Mouse (Mus musculus): ENCODE results near the gene Wbp11.
"Not testable (repeated sequence)": the region's sequence is repeated elsewhere in the genome, so short reads cannot be mapped to it uniquely, and the experiment has no call there.

The Wbp11 gene

DNA sequence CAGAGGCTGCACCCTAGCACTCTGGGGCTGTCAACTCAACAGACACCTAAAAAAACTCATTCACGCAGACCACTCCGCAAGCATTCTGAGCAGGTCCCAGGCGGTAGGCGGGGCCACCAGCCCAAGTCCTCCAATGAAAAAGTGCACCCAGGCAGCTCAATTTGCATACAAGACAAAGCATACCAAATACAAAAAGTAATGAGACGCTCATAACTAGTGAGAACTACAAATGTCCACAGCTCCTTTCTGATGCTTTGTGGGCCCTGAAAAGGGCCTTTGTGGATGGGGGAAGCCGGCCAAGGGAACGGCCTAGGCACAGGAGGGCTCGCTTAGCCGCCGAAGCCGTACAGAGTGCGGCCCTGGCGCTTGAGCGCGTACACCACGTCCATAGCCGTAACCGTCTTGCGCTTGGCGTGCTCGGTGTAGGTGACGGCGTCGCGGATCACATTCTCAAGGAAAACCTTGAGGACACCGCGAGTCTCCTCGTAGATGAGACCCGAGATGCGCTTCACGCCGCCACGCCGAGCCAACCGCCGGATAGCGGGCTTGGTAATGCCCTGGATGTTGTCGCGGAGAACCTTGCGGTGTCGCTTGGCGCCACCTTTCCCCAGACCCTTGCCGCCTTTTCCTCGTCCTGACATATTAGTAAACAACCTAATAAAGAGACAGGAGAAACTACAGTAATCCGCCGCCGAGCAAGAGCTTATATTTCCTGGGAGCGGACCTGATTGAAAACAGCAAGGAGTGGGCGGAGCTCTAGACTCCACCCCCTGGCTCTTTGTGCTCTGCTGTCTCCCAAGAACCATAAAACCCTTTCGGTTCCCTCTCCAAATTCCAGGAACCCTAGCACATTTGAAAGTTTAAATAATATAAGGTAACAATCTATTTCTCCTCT, 24.0 kb downstream of the Wbp11 start, which contains the start of gene Hist4h4:
Gene Hist4h4 (minus strand): TSS at position 677 of the 895 bp plus-strand sequence.
- peak; percentile 96 for DNase-seq (ENCODE audit: low read depth, low spot score)

GRCm38 (mm10) chr6:136803093-136803738, 24.8 kb downstream of the Wbp11 start:
- no peak for DNase-seq (ENCODE audit: low read depth, low spot score)

GRCm38 (mm10) chr6:136801274-136801673, 26.8 kb downstream of the Wbp11 start:
- no peak for DNase-seq (ENCODE audit: low read depth, low spot score)

GRCm38 (mm10) chr6:136800710-136801109, 27.3 kb downstream of the Wbp11 start:
- DNase-seq (ENCODE audit: low read depth, low spot score) = no peak

- not testable (repeated sequence) for DNase-seq (ENCODE audit: low read depth, low spot score)
Measured at GRCm38 (mm10) chr6:136797874-136798693, 29.9 kb downstream of the Wbp11 start.

GRCm38 (mm10) chr6:136795850-136796249, 32.2 kb downstream of the Wbp11 start:
- DNase-seq (ENCODE audit: low read depth, low spot score) = no peak

DNA sequence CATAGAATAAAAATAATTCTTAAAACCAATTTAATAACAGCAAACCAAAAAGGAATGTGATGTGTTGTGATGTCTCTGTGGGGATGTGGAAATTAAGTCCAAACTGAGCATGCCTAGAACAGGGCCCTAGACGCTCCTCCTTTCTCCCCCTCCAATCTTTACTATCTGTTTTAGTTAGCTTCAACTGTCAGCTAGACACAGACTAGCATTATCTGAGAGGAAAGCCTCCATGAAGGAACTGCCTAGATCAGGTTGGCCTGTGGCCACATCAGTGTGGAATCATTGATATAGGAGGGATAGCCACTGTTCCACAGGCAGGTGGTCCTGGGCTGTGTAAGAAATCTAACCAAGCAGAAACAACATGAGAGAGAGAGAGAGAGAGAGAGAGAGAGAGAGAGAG, 32.9 kb downstream of the Wbp11 start:
- no peak for DNase-seq (ENCODE audit: low read depth, low spot score)

GRCm38 (mm10) chr6:136793831-136794525, 34.1 kb downstream of the Wbp11 start:
- DNase-seq (ENCODE audit: low read depth, low spot score) = no peak

GRCm38 (mm10) chr6:136792884-136793758, 34.9 kb downstream of the Wbp11 start:
- DNase-seq (ENCODE audit: low read depth, low spot score) = no peak

DNA sequence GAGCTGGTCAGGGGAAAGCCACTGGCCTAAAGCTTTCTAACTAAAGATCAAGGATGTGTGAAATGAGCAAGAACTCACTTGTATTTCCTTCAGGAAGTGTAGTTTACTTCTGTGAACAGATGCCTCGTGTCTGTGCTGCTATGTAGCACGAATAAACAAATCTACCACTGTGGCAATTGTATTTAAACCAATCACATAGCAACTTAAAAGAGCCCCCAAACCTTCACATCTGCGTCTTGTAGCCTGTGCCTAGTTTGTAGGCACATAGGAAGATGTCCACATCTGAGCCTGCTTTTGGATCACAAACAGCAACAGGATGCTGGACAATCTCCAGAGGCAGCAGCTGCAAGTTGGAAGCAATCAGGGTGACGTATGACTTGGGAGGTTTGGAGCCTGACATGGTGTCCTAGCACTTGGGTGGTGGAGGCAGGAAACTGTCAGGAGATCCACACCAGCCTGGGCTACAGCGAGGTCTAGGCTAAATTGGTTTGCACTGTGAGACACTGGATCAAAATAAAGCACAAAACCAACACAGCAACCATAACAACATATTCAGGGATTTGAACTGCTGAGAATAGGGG, 38.6 kb downstream of the Wbp11 start:
- DNase-seq (ENCODE audit: low read depth, low spot score) = no peak

- no peak for DNase-seq (ENCODE audit: low read depth, low spot score)
Measured at GRCm38 (mm10) chr6:136782761-136783160, 45.3 kb downstream of the Wbp11 start.

DNA sequence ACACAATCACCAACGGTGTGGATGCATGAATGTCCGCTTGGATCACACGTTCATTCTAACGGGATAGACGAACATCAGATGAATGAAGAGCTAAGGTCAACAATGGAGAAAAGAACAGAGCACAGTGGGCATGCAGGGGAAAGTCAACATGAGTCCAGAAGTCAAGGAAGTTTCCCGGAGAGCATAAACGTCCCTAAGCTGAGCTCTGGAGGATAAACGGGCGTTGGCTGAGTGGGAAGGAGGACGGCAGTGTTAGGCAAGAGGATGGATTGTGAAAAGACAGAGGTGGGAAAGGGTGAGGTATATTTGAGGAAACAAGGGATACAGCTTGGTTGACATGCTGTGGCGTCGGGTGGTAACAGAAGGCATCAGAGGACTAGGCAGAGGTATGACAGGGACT, 45.9 kb downstream of the Wbp11 start:
- DNase-seq (ENCODE audit: low read depth, low spot score) = no peak

DNA sequence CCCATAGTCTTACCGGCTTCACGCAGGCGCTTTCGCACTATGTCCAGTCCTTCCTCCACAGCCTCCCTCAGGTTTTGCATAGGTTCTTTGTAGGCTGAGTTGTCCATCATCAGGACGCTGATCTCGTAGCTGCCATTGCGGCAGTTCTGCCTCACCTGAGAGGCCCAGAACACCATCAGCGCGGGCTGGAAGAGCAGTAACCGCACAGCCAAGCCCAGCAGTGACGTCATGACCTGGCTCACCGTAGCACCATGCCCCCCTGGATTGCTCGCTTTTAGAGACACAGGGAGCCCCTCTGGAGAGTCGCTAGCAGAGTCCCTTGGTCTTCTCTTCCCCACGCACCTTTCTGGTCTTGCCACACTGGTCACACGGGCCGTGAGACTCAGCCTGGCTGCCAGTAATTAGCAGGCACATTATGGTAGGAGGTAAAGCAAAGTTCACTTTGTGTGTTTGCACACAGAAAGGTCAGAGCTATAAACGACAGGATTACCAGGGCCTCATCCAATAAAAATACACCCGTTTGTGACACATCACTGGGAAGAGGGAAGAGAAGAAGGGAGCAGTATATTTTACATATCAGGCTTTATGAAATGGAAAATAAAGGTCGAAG, 46.6 kb downstream of the Wbp11 start, which contains the start of gene Gucy2c:
Gene Gucy2c (minus strand): TSS at position 389 of the 610 bp plus-strand sequence.
- no peak for DNase-seq (ENCODE audit: low read depth, low spot score)

GRCm38 (mm10) chr6:136776392-136776791, 51.6 kb downstream of the Wbp11 start:
- DNase-seq (ENCODE audit: low read depth, low spot score) = no peak

GRCm38 (mm10) chr6:136769859-136770258, 58.2 kb downstream of the Wbp11 start:
- no peak for DNase-seq (ENCODE audit: low read depth, low spot score)

DNA sequence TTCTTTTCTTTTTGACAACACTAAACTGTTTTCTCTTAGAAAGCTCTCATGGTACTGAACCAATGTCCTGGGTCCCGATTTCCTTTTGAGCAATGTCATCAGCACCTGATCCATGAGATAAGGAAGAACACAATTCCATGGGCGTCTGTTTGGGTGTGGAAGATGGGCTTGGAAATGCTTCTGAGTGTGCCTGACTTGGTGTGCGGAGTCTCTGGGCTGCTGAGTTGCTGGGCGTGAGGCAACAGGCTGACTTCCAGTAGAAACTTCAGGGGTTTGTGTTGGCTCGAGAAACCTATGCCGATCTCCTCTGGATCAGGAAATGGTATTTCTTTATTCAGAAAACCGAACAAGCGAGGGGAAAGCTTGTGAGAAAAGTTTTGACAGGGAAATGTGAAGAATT, 58.9 kb downstream of the Wbp11 start:
- no peak for DNase-seq (ENCODE audit: low read depth, low spot score)

GRCm38 (mm10) chr6:136763912-136764311, 64.1 kb downstream of the Wbp11 start:
- no peak for DNase-seq (ENCODE audit: low read depth, low spot score)
